Mouse (Mus musculus): ENCODE results near the gene Igf2bp3. TPM values are rescaled to one million over a fixed set of nuclear protein-coding genes. Genes with fewer than 3 reads are reported as not detected.

Gene Igf2bp3
- polyA plus RNA-seq, 1 experiment from 2014 or later: 75.5 TPM

GRCm38 (mm10) chr6:49120370-49120769 lies 94.4 kb downstream of the Igf2bp3 start:
- Histone ChIP-seq H3K27me3 (no peaks in the 10 kb centered on the region), H3K36me3 (peaks cover 37% of the 10 kb centered on the region), H3K9me3 (no peaks in the 10 kb centered on the region), H3K9ac (no peak overlapping the region), H3K4me2 (no peak overlapping the region), H3K4me1 (peaks cover 11% of the 10 kb centered on the region; the same call in 1 of the 2 replicates), H3K4me3 (no peak overlapping the region), H3K27ac (no peak overlapping the region)
- 92% methylated on average over 3 of the region's 3 CpGs for WGBS
- no peak for ATAC-seq (ENCODE audit: insufficient number of reproducible peaks, insufficient read depth, low FRiP score, low TSS enrichment, low read depth)

- Histone ChIP-seq H3K4me3 (no peak overlapping the region), H3K9ac (no peak overlapping the region), H3K4me1 (peaks cover 11% of the 10 kb centered on the region; the same call in 1 of the 2 replicates), H3K27ac (no peak overlapping the region), H3K4me2 (no peak overlapping the region), H3K27me3 (no peaks in the 10 kb centered on the region), H3K9me3 (no peaks in the 10 kb centered on the region), H3K36me3 (peaks cover 38% of the 10 kb centered on the region)
- WGBS: 87% methylated on average over 1 of the region's 1 CpGs
- ATAC-seq (ENCODE audit: insufficient number of reproducible peaks, insufficient read depth, low FRiP score, low TSS enrichment, low read depth): no peak
These were observed 95.2 kb downstream of the Igf2bp3 start for GRCm38 (mm10) chr6:49119462-49120135.

DNA sequence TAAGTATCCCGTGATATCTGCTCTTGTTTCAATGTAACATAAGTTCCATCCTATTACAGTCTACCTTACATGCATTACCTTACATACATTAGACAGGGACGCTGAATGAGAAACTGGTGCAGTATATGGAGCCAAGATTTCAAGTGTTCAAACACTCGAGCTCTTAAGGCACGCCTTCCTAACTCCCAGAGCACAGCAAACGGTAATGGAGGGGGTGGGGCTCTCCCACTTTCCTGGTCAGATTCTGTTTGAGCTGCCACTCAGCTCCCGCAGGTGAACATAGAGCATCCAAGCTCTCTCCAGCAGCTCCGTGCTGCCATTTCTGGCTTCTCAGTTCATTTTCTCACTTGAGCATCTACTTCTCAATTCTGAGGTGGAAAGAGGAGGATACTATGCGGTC lies 96.3 kb downstream of the Igf2bp3 start:
- 77% methylated on average over 8 of the region's 8 CpGs for WGBS
- no peak overlapping the region for H3K27ac ChIP-seq
- H3K9ac ChIP-seq: no peak overlapping the region
- no peaks in the 10 kb centered on the region for H3K9me3 ChIP-seq
- peaks cover 42% of the 10 kb centered on the region for H3K36me3 ChIP-seq
- H3K4me3 ChIP-seq: no peak overlapping the region
- ATAC-seq (ENCODE audit: insufficient number of reproducible peaks, insufficient read depth, low FRiP score, low TSS enrichment, low read depth): no peak
- H3K4me2 ChIP-seq: no peak overlapping the region
- no peaks in the 10 kb centered on the region for H3K27me3 ChIP-seq
- H3K4me1 ChIP-seq: peaks cover 19% of the 10 kb centered on the region

DNA sequence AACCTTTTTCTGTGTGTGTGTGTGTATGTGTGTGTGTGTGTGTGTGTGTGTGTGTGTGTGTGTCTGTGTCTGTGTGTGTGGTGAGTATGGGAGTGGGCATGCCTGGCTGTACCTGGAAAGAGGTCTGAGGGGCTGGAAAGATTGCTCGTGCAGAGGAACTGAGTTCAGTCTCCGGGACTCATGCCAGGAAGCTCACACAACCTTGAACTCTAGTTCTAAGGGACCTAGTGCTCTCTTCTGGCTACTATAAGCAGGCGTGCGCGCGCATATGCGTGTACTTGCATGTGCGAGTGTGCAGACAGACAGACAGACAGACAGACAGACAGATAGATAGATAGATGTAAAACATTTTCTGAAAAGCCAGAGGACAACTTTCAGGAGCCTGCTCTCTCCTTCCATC lies 98.5 kb downstream of the Igf2bp3 start:
- H3K9me3 ChIP-seq: no peaks in the 10 kb centered on the region
- no peak for ATAC-seq (ENCODE audit: insufficient number of reproducible peaks, insufficient read depth, low FRiP score, low TSS enrichment, low read depth)
- peaks cover 19% of the 10 kb centered on the region for H3K4me1 ChIP-seq
- no peak overlapping the region for H3K4me3 ChIP-seq
- no peaks in the 10 kb centered on the region for H3K27me3 ChIP-seq
- H3K4me2 ChIP-seq: no peak overlapping the region
- H3K36me3 ChIP-seq: peaks cover 43% of the 10 kb centered on the region
- no peak overlapping the region for H3K9ac ChIP-seq
- WGBS: 93% methylated on average over 8 of the region's 8 CpGs
- H3K27ac ChIP-seq: no peak overlapping the region

DNA sequence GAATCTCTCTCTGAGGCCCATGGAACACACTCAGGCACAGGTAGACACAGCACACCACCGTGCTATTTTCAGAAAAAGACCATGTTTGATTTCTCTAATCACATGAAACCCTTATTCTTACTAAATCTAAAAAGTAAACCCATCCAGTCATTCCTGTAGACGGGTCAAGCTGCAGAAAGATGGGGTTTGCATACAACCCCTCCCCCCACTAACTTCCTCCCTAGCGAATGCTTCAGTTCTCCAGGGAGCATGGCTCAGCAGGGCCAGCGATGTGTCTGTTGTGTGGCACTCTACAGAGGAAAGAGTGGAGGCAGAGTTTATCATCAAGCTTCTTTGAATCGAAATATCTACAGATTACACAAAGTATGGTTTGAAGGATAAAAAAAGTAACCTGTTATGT lies 99.2 kb downstream of the Igf2bp3 start:
- Histone ChIP-seq H3K4me2 (no peak overlapping the region), H3K27ac (no peak overlapping the region), H3K4me3 (no peak overlapping the region), H3K9ac (no peak overlapping the region), H3K9me3 (no peaks in the 10 kb centered on the region), H3K4me1 (peaks cover 19% of the 10 kb centered on the region), H3K27me3 (no peaks in the 10 kb centered on the region), H3K36me3 (peaks cover 49% of the 10 kb centered on the region)
- ATAC-seq (ENCODE audit: insufficient number of reproducible peaks, insufficient read depth, low FRiP score, low TSS enrichment, low read depth): no peak
- WGBS: 75% methylated on average over 5 of the region's 5 CpGs

DNA sequence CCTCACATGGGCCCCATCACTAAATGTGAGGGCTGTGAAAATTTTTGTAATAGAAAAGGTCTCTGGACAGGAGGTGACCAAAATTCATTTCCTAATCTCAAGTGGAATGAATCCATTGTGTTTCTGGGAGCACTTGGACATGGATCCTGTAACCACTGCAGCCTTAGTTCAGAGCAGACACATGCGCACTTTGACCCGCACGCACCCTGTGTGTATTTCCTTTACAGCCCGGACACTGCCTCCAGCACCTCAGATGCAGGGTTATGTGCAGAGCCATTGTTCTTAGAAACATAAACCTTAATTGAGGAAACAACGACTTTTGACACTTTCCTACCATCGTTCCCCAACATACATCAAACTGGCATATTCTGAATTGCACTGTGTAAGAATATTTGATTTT lies 100.3 kb downstream of the Igf2bp3 start:
- 83% methylated on average over 6 of the region's 6 CpGs for WGBS
- no peaks in the 10 kb centered on the region for H3K27me3 ChIP-seq
- H3K9ac ChIP-seq: no peak overlapping the region
- no peak overlapping the region for H3K4me2 ChIP-seq
- ATAC-seq (ENCODE audit: insufficient number of reproducible peaks, insufficient read depth, low FRiP score, low TSS enrichment, low read depth): no peak
- H3K4me3 ChIP-seq: no peak overlapping the region
- H3K36me3 ChIP-seq: peaks cover 50% of the 10 kb centered on the region
- no peak overlapping the region for H3K27ac ChIP-seq
- no peaks in the 10 kb centered on the region for H3K9me3 ChIP-seq
- peaks cover 13% of the 10 kb centered on the region for H3K4me1 ChIP-seq

- Histone ChIP-seq H3K4me3 (no peak overlapping the region), H3K9ac (no peak overlapping the region), H3K9me3 (no peaks in the 10 kb centered on the region), H3K4me1 (peaks cover 14% of the 10 kb centered on the region; the same call in 1 of the 2 replicates), H3K27ac (no peak overlapping the region), H3K4me2 (no peak overlapping the region), H3K27me3 (no peaks in the 10 kb centered on the region), H3K36me3 (peaks cover 56% of the 10 kb centered on the region)
- no peak for ATAC-seq (ENCODE audit: insufficient number of reproducible peaks, insufficient read depth, low FRiP score, low TSS enrichment, low read depth)
- 50% methylated on average over 7 of the region's 7 CpGs for WGBS
These were observed 100.9 kb downstream of the Igf2bp3 start for GRCm38 (mm10) chr6:49113895-49114294.

- Histone ChIP-seq H3K9me3 (no peaks in the 10 kb centered on the region), H3K9ac (no peak overlapping the region), H3K4me2 (no peak overlapping the region), H3K4me3 (no peak overlapping the region), H3K4me1 (peaks cover 10% of the 10 kb centered on the region; the same call in 1 of the 2 replicates), H3K27ac (no peak overlapping the region), H3K36me3 (peaks cover 64% of the 10 kb centered on the region), H3K27me3 (no peaks in the 10 kb centered on the region)
- no peak for ATAC-seq (ENCODE audit: insufficient number of reproducible peaks, insufficient read depth, low FRiP score, low TSS enrichment, low read depth)
- 74% methylated on average over 2 of the region's 2 CpGs for WGBS
These were observed 105.6 kb downstream of the Igf2bp3 start for GRCm38 (mm10) chr6:49109196-49109595.

GRCm38 (mm10) chr6:49106746-49107500 lies 107.8 kb downstream of the Igf2bp3 start:
- Histone ChIP-seq H3K36me3 (peaks cover 82% of the 10 kb centered on the region), H3K9me3 (no peaks in the 10 kb centered on the region), H3K9ac (no peak overlapping the region), H3K27me3 (no peaks in the 10 kb centered on the region), H3K4me3 (no peak overlapping the region), H3K4me2 (no peak overlapping the region), H3K27ac (no peak overlapping the region), H3K4me1 (0 out of 2 replicates have a peak, but pooled peaks cover 6% of the 10 kb centered on the region)
- ATAC-seq (ENCODE audit: insufficient number of reproducible peaks, insufficient read depth, low FRiP score, low TSS enrichment, low read depth): no peak
- 88% methylated on average over 15 of the region's 15 CpGs for WGBS

DNA sequence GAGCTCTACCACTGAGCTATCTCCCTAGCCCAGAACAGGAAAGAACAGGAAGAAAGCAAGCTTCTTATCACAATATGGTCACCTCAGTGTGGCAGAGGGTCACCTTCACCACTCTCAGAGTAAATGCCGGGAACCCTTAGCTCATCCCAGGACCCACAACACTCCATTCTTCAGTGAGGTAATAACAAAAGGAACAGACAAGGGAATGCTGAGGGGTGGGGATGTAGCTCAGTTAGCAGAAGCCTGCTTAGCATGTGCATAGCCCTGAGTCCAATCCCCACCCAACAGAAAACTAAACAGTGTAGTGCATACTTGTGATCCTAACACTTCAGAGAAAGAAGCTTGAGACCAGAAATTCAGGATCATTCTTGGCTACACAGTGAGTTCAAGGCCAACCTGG lies 115.7 kb downstream of the Igf2bp3 start:
- Histone ChIP-seq H3K4me3 (no peak overlapping the region), H3K27me3 (no peaks in the 10 kb centered on the region), H3K4me2 (no peak overlapping the region), H3K9me3 (no peaks in the 10 kb centered on the region), H3K9ac (no peak overlapping the region), H3K4me1 (peaks cover 18% of the 10 kb centered on the region), H3K27ac (no peak overlapping the region), H3K36me3 (peaks cover 62% of the 10 kb centered on the region)
- 89% methylated on average over 1 of the region's 1 CpGs for WGBS
- no peak for ATAC-seq (ENCODE audit: insufficient number of reproducible peaks, insufficient read depth, low FRiP score, low TSS enrichment, low read depth)

DNA sequence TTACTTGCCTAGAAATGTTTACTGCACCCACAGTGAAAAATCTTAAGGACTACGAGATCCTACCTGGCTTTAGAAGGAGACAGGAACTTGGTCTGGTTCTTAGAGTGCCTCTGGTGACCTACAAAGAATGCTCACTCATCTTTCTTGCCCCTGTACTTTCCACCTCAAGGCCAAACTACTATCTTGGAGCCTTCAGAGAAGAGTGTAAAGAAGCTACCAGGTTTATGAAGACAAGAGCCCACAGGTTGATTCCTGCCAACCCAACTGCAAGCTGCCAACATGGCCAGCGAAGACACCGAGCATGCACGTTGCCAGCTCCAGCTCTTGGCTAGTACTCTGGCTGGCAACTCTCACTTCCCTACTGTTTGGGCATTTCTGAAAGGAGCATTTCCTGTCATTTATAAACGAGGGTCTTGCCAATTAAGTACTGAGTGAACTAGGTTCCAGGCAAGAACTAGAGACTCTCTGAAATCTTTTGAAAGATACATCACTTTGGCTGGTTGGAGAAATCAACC lies 117.1 kb downstream of the Igf2bp3 start:
- 0 out of 2 replicates have a peak overlapping the region, but pooled peaks have one; percentile 16 for H3K4me2 ChIP-seq
- no peak overlapping the region for H3K4me3 ChIP-seq
- peaks cover 18% of the 10 kb centered on the region for H3K4me1 ChIP-seq
- 87% methylated on average over 5 of the region's 5 CpGs for WGBS
- no peaks in the 10 kb centered on the region for H3K9me3 ChIP-seq
- no peak overlapping the region for H3K9ac ChIP-seq
- H3K36me3 ChIP-seq: peaks cover 58% of the 10 kb centered on the region
- H3K27me3 ChIP-seq: no peaks in the 10 kb centered on the region
- H3K27ac ChIP-seq: peak overlapping the region; percentile 67
- no peak for ATAC-seq (ENCODE audit: insufficient number of reproducible peaks, insufficient read depth, low FRiP score, low TSS enrichment, low read depth)
